Mouse (Mus musculus) neural tube, embryonic 10.5 days (tissue): ENCODE results near the gene Srsf10.

Experiments
- DNase-seq: peaks from one replicate; pipeline ENCODE4 v3.0.0-alpha.2; 2017; ENCODE audit warnings: low spot score; ENCODE audit errors: extremely low spot score

Gene Srsf10

GRCm38 (mm10) chr4:135912835-135913234 lies 57.3 kb downstream of the Srsf10 start:
- peak; percentile 31 for DNase-seq

DNA sequence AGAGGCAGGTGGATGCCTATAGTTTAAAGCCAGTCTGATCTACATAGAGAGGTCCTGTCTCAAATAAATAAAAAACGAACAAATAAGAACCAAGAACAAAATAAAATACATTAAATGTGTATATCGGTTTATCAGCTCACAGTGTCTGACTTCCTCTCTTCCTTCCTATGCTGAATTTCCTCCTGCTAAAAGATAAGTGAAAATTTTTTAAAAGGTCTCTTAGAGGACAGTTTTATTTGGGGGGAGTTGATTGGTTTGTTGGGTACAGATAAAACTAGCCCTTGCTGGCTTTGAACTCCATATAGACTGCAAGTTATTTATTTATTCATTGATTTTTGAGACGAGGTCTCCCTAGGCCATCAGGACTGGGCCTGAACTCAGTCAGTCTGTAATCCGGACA lies 57.9 kb downstream of the Srsf10 start:
- no peak for DNase-seq

- no peak for DNase-seq
These were observed 63.2 kb downstream of the Srsf10 start for GRCm38 (mm10) chr4:135918635-135919279.

DNA sequence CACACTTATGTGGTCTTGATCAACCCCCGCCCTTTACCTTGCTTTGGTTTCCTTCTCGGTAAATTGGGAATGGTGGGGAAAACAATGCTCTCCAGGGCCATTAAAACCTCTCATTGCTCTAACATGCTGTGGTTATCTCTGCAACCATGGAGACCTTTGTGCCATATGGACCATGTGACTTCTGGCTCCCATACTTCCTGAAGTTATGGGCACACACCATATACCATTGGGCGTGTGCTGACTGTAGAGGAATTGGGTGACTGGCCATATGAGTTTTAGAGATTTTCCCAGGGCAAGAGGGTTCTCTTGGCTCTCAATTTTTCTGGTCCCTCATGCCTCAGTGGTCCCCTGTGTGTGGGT lies 63.7 kb downstream of the Srsf10 start:
- DNase-seq: no peak
